Mouse (Mus musculus): Measurements from ENCODE around the gene Tgfb3. TPM values are rescaled to one million over a fixed set of nuclear protein-coding genes. Genes with fewer than 3 reads are reported as not detected.

Tgfb3 gene
- total and polyA plus RNA-seq, 3 experiments = 0.42 to 0.96 TPM; not detected in 1

DNA sequence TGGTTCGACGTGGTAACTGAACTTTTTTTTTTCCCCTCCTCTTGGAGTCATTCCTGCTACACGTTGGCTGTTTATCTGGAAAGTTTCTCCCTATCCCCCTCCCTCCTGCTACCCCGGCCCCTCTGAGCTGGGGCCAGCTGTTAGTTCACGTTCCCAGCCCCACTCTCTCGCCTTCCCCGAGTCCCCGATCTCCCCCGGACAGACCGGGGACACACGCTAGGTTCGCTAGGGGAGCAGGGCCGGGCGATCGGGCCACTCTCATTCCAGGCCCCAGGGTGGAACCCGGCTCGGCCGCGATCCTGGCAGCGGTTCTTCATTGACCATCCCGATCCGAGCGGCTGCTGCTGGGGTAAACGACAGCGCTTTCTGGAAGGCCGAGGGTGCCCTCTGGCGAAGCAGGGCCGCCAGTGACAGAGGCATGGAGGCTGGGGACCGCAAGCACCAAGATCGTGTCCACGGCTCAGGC, 394 bp upstream of the Tgfb3 start (continued):
- no peak for TF ChIP-seq NRF1 (IDR thresholded peaks at IDR 0.05; ENCODE audit: insufficient read depth, low read depth, low read length, poor library complexity, severe bottlenecking)

- Histone ChIP-seq H3K27ac (ENCODE audit: control insufficient read depth, low read depth, low read length) (no peak overlapping the region), H3K4me1 (ENCODE audit: control insufficient read depth in 1 of 2, insufficient read depth in 2 of 2, low read length in 2 of 2) (no peaks in the 10 kb centered on the region), H3K36me3 (ENCODE audit: control insufficient read depth in 1 of 2, insufficient read depth in 2 of 2, low read length in 2 of 2) (0 out of 4 replicates have a peak, but pooled peaks cover 0 to 2% of the 10 kb centered on the region in 2 experiments), H3K9me3 (replicated peaks; ENCODE audit: insufficient read depth, low read length) (no peaks in the 10 kb centered on the region), H3K4me3 (ENCODE audit: control insufficient read depth in 1 of 2, insufficient read depth in 1 of 2, low read depth in 2 of 2, low read length in 2 of 2) (peak overlapping the region; percentile 77 to 93), H3K27me3 (ENCODE audit: control insufficient read depth in 1 of 2, insufficient read depth in 2 of 2, low read length in 2 of 2) (no peaks in the 10 kb centered on the region; a peak in 1 of 4 replicates), H3K9ac (ENCODE audit: control insufficient read depth, low read depth, low read length, poor library complexity, severe bottlenecking) (peak overlapping the region; percentile 78), H3K79me2 (ENCODE audit: control insufficient read depth, insufficient read depth, low read length, poor library complexity) (no peaks in the 10 kb centered on the region; the same call in 1 of the 2 replicates)
- no peak for TF ChIP-seq EP300 (IDR thresholded peaks at IDR 0.05; ENCODE audit: low read depth in 1 of 2, low read length in 2 of 2)
- TF ChIP-seq RAD21 (IDR thresholded peaks at IDR 0.05; ENCODE audit: low read depth, low read length) = no peak
- TF ChIP-seq TAL1 (IDR thresholded peaks at IDR 0.05; ENCODE audit: low read length) = no peak
- no peak for TF ChIP-seq JUND (IDR thresholded peaks at IDR 0.05; ENCODE audit: low read depth, low read length)
- TF ChIP-seq CHD2 (IDR thresholded peaks at IDR 0.05; ENCODE audit: low read length) = no peak
- TF ChIP-seq GATA1 (IDR thresholded peaks at IDR 0.05; ENCODE audit: low read depth, low read length) = no peak
- TF ChIP-seq POLR2AphosphoS5 (IDR thresholded peaks at IDR 0.05; ENCODE audit: borderline replicate concordance, low read depth, low read length) = no peak
- no peak for TF ChIP-seq ZMIZ1 (IDR thresholded peaks at IDR 0.05; ENCODE audit: low read depth, low read length)
- TF ChIP-seq MAFK (IDR thresholded peaks at IDR 0.05; ENCODE audit: borderline replicate concordance, low read depth, low read length) = no peak
- TF ChIP-seq SIN3A (IDR thresholded peaks at IDR 0.05; ENCODE audit: low read length) = no peak
- no peak for TF ChIP-seq USF2 (IDR thresholded peaks at IDR 0.05; ENCODE audit: borderline replicate concordance in 1 of 2, insufficient read depth in 1 of 2, low read depth in 1 of 2, low read length in 2 of 2)
- TF ChIP-seq CTCF (IDR thresholded peaks at IDR 0.05 in 2 of 3, conservative IDR thresholded peaks at IDR 0.05 in 1 of 3; ENCODE audit: control insufficient read depth in 1 of 3, insufficient read depth in 1 of 3, low read depth in 2 of 3, low read length in 3 of 3, poor library complexity in 1 of 3, severe bottlenecking in 1 of 3) = no peak
- no peak for TF ChIP-seq ETS1 (IDR thresholded peaks at IDR 0.05; ENCODE audit: low read depth, low read length)
- DNase-seq (ENCODE audit: low read depth, low spot score) = no peak
These were observed 677 bp downstream of the Tgfb3 start for GRCm38 (mm10) chr12:86078176-86078552.

DNA sequence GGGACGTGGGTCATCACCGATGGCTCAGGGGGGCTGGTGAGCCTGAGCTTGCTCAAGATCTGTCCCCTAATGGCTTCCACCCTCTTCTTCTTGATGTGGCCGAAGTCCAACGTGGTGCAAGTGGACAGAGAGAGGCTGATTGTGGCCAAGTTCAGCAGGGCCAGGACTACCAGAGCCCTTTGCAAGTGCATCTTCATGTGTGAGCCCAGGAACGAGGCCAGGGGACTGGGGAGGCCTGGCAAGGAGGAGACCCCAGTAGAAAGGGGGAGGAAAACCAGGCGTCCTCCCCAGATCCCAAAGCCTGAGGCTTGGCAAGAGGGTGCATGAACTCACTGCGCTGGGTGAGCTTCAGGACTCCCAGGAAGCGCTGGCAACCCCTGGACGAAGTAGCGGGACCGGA, 1.1 kb downstream of the Tgfb3 start:
- no peak for TF ChIP-seq MAX (IDR thresholded peaks at IDR 0.05; ENCODE audit: low read length)
- no peak for TF ChIP-seq GABPA (IDR thresholded peaks at IDR 0.05; ENCODE audit: low read depth, low read length)
- TF ChIP-seq RCOR1 (IDR thresholded peaks at IDR 0.05; ENCODE audit: low read depth, low read length) = no peak
- TF ChIP-seq ELF1 (IDR thresholded peaks at IDR 0.05; ENCODE audit: low read depth, low read length) = no peak
- TF ChIP-seq TAL1 (IDR thresholded peaks at IDR 0.05; ENCODE audit: low read length) = no peak
- no peak for TF ChIP-seq CHD2 (IDR thresholded peaks at IDR 0.05; ENCODE audit: low read length)
- no peak for TF ChIP-seq USF2 (IDR thresholded peaks at IDR 0.05; ENCODE audit: borderline replicate concordance in 1 of 2, insufficient read depth in 1 of 2, low read depth in 1 of 2, low read length in 2 of 2)
- TF ChIP-seq NRF1 (IDR thresholded peaks at IDR 0.05; ENCODE audit: insufficient read depth, low read depth, low read length, poor library complexity, severe bottlenecking) = no peak
- no peak for TF ChIP-seq TBP (IDR thresholded peaks at IDR 0.05; ENCODE audit: low read depth, low read length)
- no peak for TF ChIP-seq EP300 (IDR thresholded peaks at IDR 0.05; ENCODE audit: low read depth in 1 of 2, low read length in 2 of 2)
- TF ChIP-seq POLR2A (IDR thresholded peaks at IDR 0.05; ENCODE audit: control insufficient read depth in 1 of 2, insufficient read depth in 1 of 2, low read depth in 1 of 2, low read length in 2 of 2, poor library complexity in 1 of 2) = no peak
- no peak for TF ChIP-seq UBTF (IDR thresholded peaks at IDR 0.05; ENCODE audit: borderline replicate concordance, insufficient read depth, low read depth, low read length)
- no peak for TF ChIP-seq SMC3 (IDR thresholded peaks at IDR 0.05; ENCODE audit: low read depth, low read length)
- no peak for TF ChIP-seq CTCF (IDR thresholded peaks at IDR 0.05 in 2 of 3, conservative IDR thresholded peaks at IDR 0.05 in 1 of 3; ENCODE audit: control insufficient read depth in 1 of 3, insufficient read depth in 1 of 3, low read depth in 2 of 3, low read length in 3 of 3, poor library complexity in 1 of 3, severe bottlenecking in 1 of 3)
- TF ChIP-seq RAD21 (IDR thresholded peaks at IDR 0.05; ENCODE audit: low read depth, low read length) = no peak
- TF ChIP-seq MYB (IDR thresholded peaks at IDR 0.05; ENCODE audit: low read depth, low read length) = no peak
- TF ChIP-seq USF1 (IDR thresholded peaks at IDR 0.05; ENCODE audit: low read depth, low read length) = no peak
- TF ChIP-seq ZKSCAN1 (IDR thresholded peaks at IDR 0.05; ENCODE audit: low read depth, low read length) = no peak
- H3K9ac ChIP-seq (ENCODE audit: control insufficient read depth, low read depth, low read length, poor library complexity, severe bottlenecking) = no peak overlapping the region
- no peaks in the 10 kb centered on the region; a peak in 1 of 4 replicates for H3K27me3 ChIP-seq (ENCODE audit: control insufficient read depth in 1 of 2, insufficient read depth in 2 of 2, low read length in 2 of 2)
- 0 out of 4 replicates have a peak, but pooled peaks cover 0 to 2% of the 10 kb centered on the region in 2 experiments for H3K36me3 ChIP-seq (ENCODE audit: control insufficient read depth in 1 of 2, insufficient read depth in 2 of 2, low read length in 2 of 2)
- H3K27ac ChIP-seq (ENCODE audit: control insufficient read depth, low read depth, low read length) = no peak overlapping the region
- no peaks in the 10 kb centered on the region; the same call in 1 of the 2 replicates for H3K79me2 ChIP-seq (ENCODE audit: control insufficient read depth, insufficient read depth, low read length, poor library complexity)
- no peaks in the 10 kb centered on the region for H3K9me3 ChIP-seq (replicated peaks; ENCODE audit: insufficient read depth, low read length)
- no peak overlapping the region for H3K4me3 ChIP-seq (ENCODE audit: control insufficient read depth in 1 of 2, insufficient read depth in 1 of 2, low read depth in 2 of 2, low read length in 2 of 2)
- peak; percentile 6 for DNase-seq (ENCODE audit: low read depth, low spot score)
- H3K4me1 ChIP-seq (ENCODE audit: control insufficient read depth in 1 of 2, insufficient read depth in 2 of 2, low read length in 2 of 2) = no peaks in the 10 kb centered on the region

Measured in MEL (cell line).